Mouse (Mus musculus) spleen, adult 2 months (tissue): ENCODE data around the gene Ctnna3.

Source experiments
- CTCF ChIP-seq: fragments of 200-500 bp; IDR thresholded peaks from 2 replicates; pipeline ENCODE4 v1.5.1; 2011; ENCODE audit warnings: mild to moderate bottlenecking, inconsistent platforms; ENCODE audit not compliant: insufficient read depth, insufficient read length, insufficient replicate concordance; ENCODE audit errors: extremely low read depth
- POLR2A ChIP-seq: fragments of 200-500 bp; IDR thresholded peaks from 2 replicates; pipeline ENCODE4 v1.6.1; 2011; ENCODE audit warnings: low read depth, low read length, inconsistent platforms

DNA sequence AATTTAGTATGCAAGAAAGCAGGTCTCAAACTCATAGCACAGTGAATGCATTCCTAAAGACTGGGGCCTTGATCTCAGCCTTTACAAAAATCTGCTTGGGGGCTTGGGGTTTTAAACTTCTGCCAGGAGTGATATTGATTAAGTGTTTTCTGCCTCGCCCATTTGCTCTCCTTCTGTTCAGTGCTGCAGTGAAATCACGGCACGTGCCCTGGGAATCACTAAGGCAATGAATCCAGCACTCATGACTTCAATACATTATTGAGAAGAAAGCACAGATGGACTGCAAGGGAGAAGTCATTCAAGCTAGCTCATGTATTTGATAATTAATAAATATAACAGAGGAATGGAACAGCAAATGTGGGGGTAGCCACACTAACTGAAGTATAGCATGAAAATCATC lies 515.6 kb downstream of the Ctnna3 start:
- no peak for TF ChIP-seq CTCF
- TF ChIP-seq POLR2A: no peak
